Mouse (Mus musculus): ENCODE measurements around the gene Gm10670. TPM values are rescaled to one million over a fixed set of nuclear protein-coding genes. Genes with fewer than 3 reads are reported as not detected.
"Not testable (repeated sequence)": the region's sequence is repeated elsewhere in the genome, so short reads cannot be mapped to it uniquely, and the experiment has no call there.

The Gm10670 gene
- total RNA-seq (2021) = not detected

- intact Hi-C loops (cut with DNase I); DNase-seq: not testable (repeated sequence)
Observed at GRCm38 (mm10) chr7:20474825-20475224, at the start of gene Gm10670. TSS of gene Gm10670 (minus strand) at chr7:20474925.

DNA sequence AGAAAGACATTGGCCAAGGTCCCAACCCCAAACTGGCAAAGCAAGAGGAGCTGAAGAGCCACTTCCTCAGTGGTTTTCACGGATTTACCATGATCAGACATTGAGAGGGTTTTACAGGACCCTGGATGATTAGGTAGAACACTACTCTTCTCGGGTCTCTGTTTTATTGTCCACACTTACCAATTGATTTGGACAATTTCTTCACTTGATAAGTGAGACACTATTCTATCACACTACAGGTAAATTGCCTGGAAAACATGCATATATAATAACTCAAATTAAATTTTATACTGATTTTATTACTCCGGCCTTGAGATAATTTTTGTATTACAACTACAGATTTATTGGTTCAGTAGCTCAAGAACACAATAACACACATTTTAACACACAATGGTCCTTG, 35.7 kb upstream of the Gm10670 start, which contains the start of gene Vmn1r103:
Vmn1r103 (minus strand) TSS at position 101 of the 400 bp plus-strand sequence.
- intact Hi-C loops (cut with DNase I); DNase-seq: not testable (repeated sequence)

DNA sequence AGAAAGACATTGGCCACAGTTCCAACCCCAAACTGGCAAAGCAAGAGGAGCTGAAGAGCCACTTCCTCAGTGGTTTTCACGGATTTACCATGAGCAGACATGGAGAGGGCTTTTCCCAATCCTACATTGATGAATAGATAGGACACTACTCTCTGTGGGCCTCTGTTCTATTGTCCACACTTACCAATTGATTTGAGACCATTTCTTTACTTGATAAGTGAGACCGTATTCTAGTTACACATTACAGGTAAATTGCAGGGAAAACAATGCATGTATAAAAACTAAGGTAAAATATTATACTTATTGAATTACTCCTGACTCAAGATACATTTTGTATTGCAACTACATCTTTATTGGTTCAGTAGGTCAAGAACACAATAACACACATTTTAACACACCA, 32.2 kb downstream of the Gm10670 start, which contains the start of gene Vmn1r101:
Vmn1r101 (minus strand) TSS at position 101 of the 400 bp plus-strand sequence.
- intact Hi-C loops (cut with DNase I); DNase-seq: not testable (repeated sequence)

Other genes with a start within 250 kb of the Gm10670 start
- gene Gm4498, start 241.1 kb downstream of the Gm10670 start, total RNA-seq (2021) = not detected
- gene Gm5890, start 212.1 kb downstream of the Gm10670 start, total RNA-seq (2021) = not detected
- not detected for gene Gm4133, start 140.9 kb downstream of the Gm10670 start, total RNA-seq (2021)
- gene Gm5728, start 99.5 kb downstream of the Gm10670 start, total RNA-seq (2021) = not detected
- not detected for gene Vmn1r100, start 57.0 kb downstream of the Gm10670 start, total RNA-seq (2021)
- gene Vmn1r101, start 32.3 kb downstream of the Gm10670 start, total RNA-seq (2021) = not detected
- not detected for gene Vmn1r103, start 35.6 kb upstream of the Gm10670 start, total RNA-seq (2021)
- gene Vmn1r104, start 58.9 kb upstream of the Gm10670 start, total RNA-seq (2021) = not detected
- gene Gm5726, start 70.8 kb upstream of the Gm10670 start, total RNA-seq (2021) = not detected
- not detected for gene Gm4141, start 101.3 kb upstream of the Gm10670 start, total RNA-seq (2021)
- gene Gm4513, start 124.1 kb upstream of the Gm10670 start, total RNA-seq (2021) = not detected
- gene Vmn1r107, start 194.0 kb upstream of the Gm10670 start, total RNA-seq (2021) = not detected
- not detected for gene Vmn1r111, start 228.3 kb upstream of the Gm10670 start, total RNA-seq (2021)